Mouse (Mus musculus) large intestine, adult 2 months (tissue): ENCODE measurements at regions not wholly inside any gene's neighbourhood (a gene's known extent, or its start where the extent isn't known, plus 50 kb on each side); places are given as distances from the start of the nearest gene placed in this dataset.
"Not testable (repeated sequence)": the region's sequence is repeated elsewhere in the genome, so short reads cannot be mapped to it uniquely, and the experiment has no call there.

Source experiments
- DNase-seq: peaks from one replicate; pipeline ENCODE4 v3.0.0-alpha.2; 2012; ENCODE audit warnings: low read depth, low spot score
- WGBS: fragments of 180-500 bp; shearing (Covaris S2); methylation state at CpG from one replicate; pipeline ENCODE4 v1.1.7; 2018; 5-methylcytosine and 5-hydroxymethylcytosine counted together

GRCm38 (mm10) chr2:107869304-107869958 lies 579.0 kb downstream of the Kcna4 start:
- DNase-seq, result no peak
- WGBS, result 46% methylated on average over 3 of the region's 3 CpGs

DNA sequence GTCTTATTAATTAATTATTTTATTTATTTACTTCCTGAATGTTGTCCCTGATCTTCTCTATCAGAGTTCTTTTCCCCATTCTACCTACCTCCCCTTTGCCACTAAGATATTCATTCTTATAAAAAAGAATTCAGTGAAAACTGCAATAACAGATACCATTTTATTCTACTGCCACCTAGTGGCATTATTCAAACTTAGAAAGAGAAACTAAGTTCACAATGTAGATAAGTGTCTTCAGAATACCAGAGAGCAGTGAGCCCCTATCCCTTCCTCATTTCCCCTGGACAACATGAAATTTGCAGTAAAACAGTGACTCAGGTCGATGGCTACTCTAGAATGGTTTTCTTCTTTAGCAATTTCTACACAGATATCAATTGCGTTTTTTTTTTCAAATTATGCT lies 589.2 kb downstream of the Kcna4 start:
- DNase-seq, result no peak
- WGBS, result 28% methylated on average over 2 of the region's 2 CpGs

DNA sequence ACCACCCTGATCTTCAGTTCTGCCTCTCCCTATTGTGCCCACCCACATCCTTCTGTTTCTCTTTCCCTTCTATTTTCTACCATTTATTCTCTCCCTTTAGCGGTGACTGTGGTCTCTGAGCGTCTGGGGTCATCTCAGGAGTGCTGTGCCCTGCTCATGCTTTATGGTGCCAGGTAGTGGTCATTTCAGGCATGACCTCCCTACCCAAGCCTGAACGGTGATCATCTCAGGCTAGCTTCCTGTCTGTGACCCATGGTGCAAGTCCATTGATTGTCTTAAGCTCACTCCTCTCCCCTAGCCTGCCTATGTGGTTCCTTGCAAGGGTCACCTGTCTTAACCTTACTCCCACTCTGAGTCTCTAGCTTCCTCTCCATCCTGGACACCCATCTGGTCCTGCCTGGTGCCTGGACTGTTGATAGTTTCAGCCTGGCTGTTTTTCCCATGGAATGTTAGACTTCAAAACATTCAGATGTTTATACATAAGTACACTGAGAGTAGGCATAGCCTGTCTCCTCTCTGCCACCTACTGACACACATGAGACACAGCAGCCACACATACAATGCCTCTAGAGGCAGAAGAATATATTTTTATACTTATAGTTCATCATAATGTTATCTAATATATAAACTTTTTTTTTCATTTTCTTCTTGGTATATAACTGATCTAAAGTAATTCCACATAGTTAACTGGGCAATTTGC lies 595.8 kb downstream of the Kcna4 start:
- no peak for DNase-seq
- 79% methylated on average over 3 of the region's 3 CpGs for WGBS

- no peak for DNase-seq
These were observed 597.8 kb downstream of the Kcna4 start for GRCm38 (mm10) chr2:107888245-107888644.

DNA sequence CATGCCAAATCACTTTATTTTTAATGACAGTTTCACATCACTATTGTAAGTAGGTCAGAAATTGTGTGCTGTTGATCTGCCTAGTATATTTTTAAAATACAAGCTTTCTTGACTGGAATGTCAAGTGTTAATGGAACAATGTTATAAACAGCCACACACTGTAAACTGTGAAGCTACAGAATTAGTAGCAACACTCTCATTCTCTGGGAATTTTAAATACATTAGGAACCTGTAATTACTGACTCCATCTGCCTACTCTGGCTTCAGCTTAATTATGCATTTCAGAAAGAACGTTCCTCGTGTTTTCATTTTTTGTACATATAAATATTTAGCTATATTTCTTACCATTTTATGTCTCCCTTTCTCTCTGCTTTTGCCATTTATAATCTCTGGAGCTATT lies 634.7 kb downstream of the Kcna4 start:
- DNase-seq, result no peak
- WGBS, result 71% methylated on average over 2 of the region's 2 CpGs

DNA sequence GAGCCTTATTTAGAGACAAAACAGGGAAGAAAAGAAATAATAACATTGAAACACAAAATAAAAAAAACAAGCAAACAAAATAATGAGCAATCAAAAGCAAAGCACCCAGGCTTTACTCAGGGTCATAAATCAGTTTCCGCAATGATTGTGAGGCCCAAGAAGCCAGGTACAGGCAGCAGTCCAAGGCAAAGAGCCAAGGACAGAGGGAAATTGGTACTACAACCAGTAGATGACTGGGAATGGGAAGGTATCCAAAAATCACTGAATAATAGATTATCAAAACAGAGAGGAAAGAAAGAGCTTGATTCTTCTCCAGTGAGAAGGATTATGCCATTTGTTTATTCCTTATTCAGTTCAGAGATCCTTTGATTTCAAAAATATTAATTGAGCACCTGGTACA lies 636.2 kb downstream of the Kcna4 start:
- WGBS, result 78% methylated on average over 1 of the region's 1 CpGs
- DNase-seq, result no peak

- no peak for DNase-seq
- WGBS, result 66% methylated on average over 2 of the region's 2 CpGs
These were observed 644.9 kb downstream of the Kcna4 start for GRCm38 (mm10) chr2:107935336-107935735.

DNA sequence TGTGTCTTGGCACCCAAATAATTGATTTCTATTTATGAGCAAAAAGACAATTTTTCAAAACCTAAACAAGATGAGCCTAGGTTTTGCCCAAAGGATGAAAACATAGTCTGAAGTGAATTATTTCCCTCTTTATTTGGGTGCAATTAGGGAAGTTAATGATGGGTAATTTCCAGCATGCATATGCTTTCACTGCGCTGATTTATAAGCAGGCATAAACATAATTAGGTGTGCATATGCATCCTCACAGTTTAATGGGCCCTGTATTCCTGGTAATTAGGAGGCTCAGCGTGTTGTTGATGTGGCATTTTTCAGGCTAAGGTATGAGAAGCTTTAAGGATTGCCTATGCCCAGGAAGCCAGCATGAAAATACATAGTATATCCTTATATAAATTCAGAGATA lies 645.3 kb downstream of the Kcna4 start:
- 71% methylated on average over 2 of the region's 2 CpGs for WGBS
- no peak for DNase-seq

DNA sequence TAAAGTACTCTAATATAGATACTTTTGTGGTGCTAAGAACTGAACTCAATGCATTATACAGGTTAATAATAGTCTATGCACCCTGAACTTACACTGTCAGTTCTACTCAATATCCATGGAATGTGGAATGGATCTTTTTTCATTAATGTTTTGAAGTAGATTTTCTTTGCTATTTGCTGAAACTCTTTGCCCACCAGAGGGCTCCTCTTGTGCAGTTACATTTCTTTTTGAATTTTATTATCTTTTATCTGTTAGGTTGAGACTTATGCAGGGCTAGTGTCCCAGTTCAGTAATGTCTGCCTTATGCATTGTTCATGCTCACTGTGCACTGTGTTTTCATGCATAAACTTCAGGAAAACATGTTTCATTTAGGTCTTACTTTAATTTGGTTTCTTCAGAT lies 650.9 kb downstream of the Kcna4 start:
- DNase-seq, result no peak

- 19% methylated on average over 3 of the region's 3 CpGs for WGBS
- no peak for DNase-seq
These were observed 655.5 kb downstream of the Kcna4 start for GRCm38 (mm10) chr2:107945837-107946451.

- 76% methylated on average over 9 of the region's 9 CpGs for WGBS
- DNase-seq, result not testable (repeated sequence)
These were observed 665.2 kb downstream of the Kcna4 start for GRCm38 (mm10) chr2:107955608-107956127.

- 81% methylated on average over 8 of the region's 8 CpGs for WGBS
- DNase-seq, result not testable (repeated sequence)
These were observed 673.5 kb downstream of the Kcna4 start for GRCm38 (mm10) chr2:107963921-107964320.

- 66% methylated on average over 2 of the region's 2 CpGs for WGBS
- no peak for DNase-seq
These were observed 674.4 kb downstream of the Kcna4 start for GRCm38 (mm10) chr2:107964841-107965240.

DNA sequence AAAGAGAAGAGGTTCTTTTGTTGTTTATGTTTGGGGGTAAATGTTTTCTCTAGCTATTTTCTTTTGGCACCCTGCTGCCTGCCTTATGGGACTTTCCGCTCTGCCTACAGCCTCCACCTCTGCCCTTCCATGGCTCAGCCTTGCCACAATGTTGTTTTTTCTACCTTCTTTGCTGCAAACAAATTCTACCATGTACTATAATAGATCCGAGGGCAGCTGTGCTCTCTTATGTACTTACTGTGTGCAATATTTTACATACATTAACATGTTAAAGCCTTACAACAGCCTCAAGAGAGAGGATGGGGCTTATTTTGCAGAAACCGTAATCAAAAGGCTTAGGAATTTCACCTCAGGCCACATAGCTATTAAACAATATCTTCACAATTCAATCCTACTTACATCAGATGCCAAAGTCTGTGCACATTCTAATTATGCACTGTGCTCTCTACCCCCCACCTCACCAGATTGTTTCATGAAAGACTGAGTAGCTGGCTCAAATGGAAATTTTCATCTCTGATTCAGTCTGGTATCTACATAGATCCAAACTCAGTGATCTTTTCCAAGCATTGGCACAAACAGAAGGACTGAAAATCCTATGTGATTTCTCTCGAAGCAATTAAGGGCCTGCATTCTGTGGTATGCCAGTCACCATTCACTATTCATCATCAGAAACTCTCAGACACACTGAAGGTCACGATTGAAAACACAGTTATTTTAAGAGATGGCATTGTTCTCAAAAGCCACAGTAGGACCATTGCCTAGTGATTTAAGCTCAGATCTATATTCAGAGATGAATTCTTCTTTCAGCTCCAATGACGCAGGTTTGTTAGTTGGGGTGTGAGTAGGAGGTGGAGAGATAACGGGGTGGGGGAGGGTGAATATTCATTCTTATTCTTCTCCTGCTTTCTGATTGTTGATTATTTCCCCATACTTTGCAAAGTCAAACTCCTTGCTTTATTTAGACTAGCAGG lies 675.2 kb downstream of the Kcna4 start:
- DNase-seq, result no peak
- WGBS, result 73% methylated on average over 7 of the region's 7 CpGs

GRCm38 (mm10) chr2:107968526-107968925 lies 678.1 kb downstream of the Kcna4 start:
- 27% methylated on average over 2 of the region's 2 CpGs for whole genome bisulfite sequencing
- no peak for DNase-seq

DNA sequence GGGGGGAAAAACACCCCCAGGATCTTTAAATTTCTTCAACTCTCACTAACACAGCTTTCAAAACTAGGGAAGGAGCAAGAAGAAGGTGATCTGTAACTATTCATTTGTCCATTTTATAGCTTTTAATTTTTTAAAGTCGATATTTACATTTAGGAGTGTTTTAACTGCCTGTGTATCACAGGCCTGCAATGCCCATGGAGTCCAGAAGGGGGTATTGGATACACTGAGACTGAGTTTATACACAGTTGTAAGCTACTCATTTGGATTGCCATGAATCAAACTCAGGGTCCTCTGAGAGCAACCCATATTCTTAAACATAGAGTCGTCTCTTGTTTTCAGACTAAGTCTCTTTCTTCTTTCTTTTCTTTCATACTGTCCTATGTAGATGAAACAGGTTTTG lies 679.1 kb downstream of the Kcna4 start:
- WGBS, result 72% methylated on average over 2 of the region's 2 CpGs
- no peak for DNase-seq

DNA sequence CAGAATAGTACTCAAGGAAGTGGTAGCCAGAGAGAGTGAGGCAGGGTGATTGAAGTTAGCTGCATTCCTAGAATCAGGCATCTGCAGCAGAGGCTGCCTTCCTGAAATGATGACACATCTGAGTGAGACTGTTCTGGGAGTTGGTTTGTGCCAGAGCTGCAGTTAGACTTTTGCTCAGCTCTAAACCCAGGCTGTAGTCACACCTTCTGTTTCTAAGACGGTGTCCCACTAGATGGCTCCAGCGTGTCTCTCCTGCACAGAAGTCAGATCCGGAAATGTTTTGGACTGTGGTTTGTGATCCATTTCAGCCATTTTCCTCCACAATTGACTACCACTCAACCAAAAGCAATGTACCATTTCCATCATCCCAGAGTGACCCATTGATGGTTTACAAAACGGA lies 683.1 kb downstream of the Kcna4 start:
- 59% methylated on average over 4 of the region's 4 CpGs for WGBS
- DNase-seq, result no peak

DNA sequence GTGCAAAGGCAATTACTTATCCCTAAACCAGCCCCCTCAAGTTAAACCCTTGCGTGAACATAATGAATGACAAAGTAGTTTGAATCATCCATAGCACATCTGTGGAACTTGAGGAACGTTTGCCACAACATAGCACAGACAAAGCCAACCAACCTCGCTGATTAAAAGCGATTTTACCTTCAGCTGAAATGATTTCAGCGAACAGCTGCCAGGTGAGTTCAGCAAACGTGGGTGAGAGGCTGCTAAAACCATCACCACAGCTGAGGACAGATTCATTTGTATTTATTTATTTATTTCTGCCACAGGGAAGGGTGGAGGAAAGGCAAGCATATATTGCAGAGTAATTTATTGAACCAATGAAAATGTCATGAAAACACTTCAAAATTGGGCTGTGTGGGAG lies 704.4 kb downstream of the Kcna4 start:
- WGBS, result 53% methylated on average over 6 of the region's 6 CpGs
- DNase-seq, result no peak

- WGBS, result 64% methylated on average over 3 of the region's 3 CpGs
- DNase-seq, result no peak
These were observed 721.1 kb downstream of the Kcna4 start for GRCm38 (mm10) chr2:108011534-108011933.

GRCm38 (mm10) chr2:108023206-108023605 lies 732.8 kb downstream of the Kcna4 start:
- WGBS, result 46% methylated on average over 3 of the region's 3 CpGs
- DNase-seq, result no peak
